Mouse (Mus musculus): Measurements from ENCODE around the gene Rab6b. TPM values are rescaled to one million over a fixed set of nuclear protein-coding genes. Genes with fewer than 3 reads are reported as not detected.

Rab6b gene
- polyA plus RNA-seq, 1 experiment from 2014 or later = 7.3 TPM

DNA sequence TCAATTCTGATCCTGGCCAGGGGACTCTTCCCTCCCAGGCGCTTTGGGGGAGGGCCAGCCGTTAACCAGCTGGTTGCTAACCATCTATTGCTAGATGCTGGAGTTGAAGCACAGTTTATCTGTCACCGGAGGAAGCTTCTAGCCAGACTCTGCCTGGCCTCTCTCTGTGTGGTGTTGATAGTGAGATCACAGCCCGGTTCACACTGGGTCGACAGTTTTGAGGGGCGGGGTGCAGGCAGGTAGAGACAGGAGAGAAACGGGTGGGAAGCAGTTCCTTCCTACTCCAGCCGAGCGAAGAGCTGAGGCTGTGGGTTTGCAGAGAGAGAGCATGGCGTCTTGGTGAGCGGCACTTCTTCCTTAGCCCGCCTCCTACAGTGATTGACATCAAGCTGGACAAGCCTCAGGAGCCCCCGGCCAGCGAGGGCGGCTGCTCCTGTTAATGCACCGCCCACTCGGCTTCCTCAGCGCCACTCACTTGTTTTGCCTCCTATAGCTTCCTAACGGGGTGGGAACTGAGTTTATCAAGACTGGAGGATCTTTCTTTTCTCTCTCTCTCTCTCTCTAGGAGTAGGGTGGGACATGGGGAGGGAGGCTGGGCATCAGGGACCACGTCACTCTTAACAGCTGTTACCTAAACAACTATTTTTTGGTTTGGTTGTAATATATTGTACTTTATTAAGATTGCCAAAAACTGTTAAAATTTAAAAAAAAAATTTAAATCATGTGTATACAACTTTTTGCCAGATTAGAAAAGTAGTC is 69.4 kb downstream of the Rab6b start:
- 2% methylated on average over 19 of the region's 20 CpGs for WGBS

DNA sequence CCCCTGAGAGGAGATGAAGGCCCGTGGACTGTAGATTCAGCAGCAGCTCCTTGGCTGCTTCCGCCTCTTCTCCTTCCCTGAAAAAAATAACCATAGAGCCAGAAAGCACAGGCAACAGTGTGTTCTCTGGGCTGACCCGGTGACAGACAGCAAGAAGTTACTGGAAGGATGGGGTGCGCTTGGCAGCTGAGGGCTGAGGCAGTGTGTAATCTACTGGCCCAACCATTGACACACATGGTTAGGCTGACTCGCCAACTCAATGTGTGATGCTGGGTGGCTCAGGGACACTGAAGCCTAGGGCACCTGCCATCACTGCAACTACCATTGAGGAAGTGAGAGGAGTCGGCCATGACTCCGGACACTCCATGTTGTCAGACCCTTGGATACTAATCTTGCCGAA is 70.3 kb downstream of the Rab6b start:
- ATAC-seq (ENCODE audit: low read depth) = no peak
- no peak for DNase-seq (ENCODE audit: low spot score)
- 85% methylated on average over 8 of the region's 8 CpGs for WGBS
- no peaks in the 10 kb centered on the region for H3K9me3 ChIP-seq (ENCODE audit: control insufficient read depth, low read length)
- H3K4me2 ChIP-seq (ENCODE audit: low read depth, low read length) = no peak overlapping the region
- 0 out of 2 replicates have a peak, but pooled peaks cover 4% of the 10 kb centered on the region for H3K4me1 ChIP-seq (ENCODE audit: control insufficient read depth, insufficient read depth, low read length)
- H3K27ac ChIP-seq (replicated peaks; ENCODE audit: low read depth, low read length) = no peak overlapping the region
- H3K36me3 ChIP-seq (ENCODE audit: control insufficient read depth, insufficient read depth, low read length) = no peaks in the 10 kb centered on the region
- no peak overlapping the region for H3K9ac ChIP-seq (ENCODE audit: low read depth, low read length)
- H3K27me3 ChIP-seq (replicated peaks; ENCODE audit: control insufficient read depth, insufficient read depth, low read length) = no peaks in the 10 kb centered on the region
- no peak overlapping the region for H3K4me3 ChIP-seq (ENCODE audit: low read depth, low read length)

More for the DNA sequence above, 69.4 kb downstream of the Rab6b start:
- H3K9ac ChIP-seq (ENCODE audit: low read depth, low read length) = peak overlapping the region; percentile 45
- H3K9me3 ChIP-seq (ENCODE audit: control insufficient read depth, low read length) = no peaks in the 10 kb centered on the region
- no peaks in the 10 kb centered on the region for H3K36me3 ChIP-seq (ENCODE audit: control insufficient read depth, insufficient read depth, low read length)
- peak overlapping the region; percentile 22; the same call in 1 of the 2 replicates for H3K27ac ChIP-seq (replicated peaks; ENCODE audit: low read depth, low read length)
- ATAC-seq (ENCODE audit: low read depth) (peak; percentile 93), DNase-seq (ENCODE audit: low spot score) (peak; percentile 96)
- H3K4me1 ChIP-seq (ENCODE audit: control insufficient read depth, insufficient read depth, low read length) = 0 out of 2 replicates have a peak, but pooled peaks cover 4% of the 10 kb centered on the region
- no peaks in the 10 kb centered on the region for H3K27me3 ChIP-seq (replicated peaks; ENCODE audit: control insufficient read depth, insufficient read depth, low read length)
- peak overlapping the region; percentile 30 for H3K4me3 ChIP-seq (ENCODE audit: low read depth, low read length)
- peak overlapping the region; percentile 52 for H3K4me2 ChIP-seq (ENCODE audit: low read depth, low read length)

- H3K27ac ChIP-seq (replicated peaks; ENCODE audit: low read depth, low read length) = no peak overlapping the region
- no peak overlapping the region for H3K9ac ChIP-seq (ENCODE audit: low read depth, low read length)
- 0 out of 2 replicates have a peak, but pooled peaks cover 4% of the 10 kb centered on the region for H3K4me1 ChIP-seq (ENCODE audit: control insufficient read depth, insufficient read depth, low read length)
- H3K27me3 ChIP-seq (replicated peaks; ENCODE audit: control insufficient read depth, insufficient read depth, low read length) = no peaks in the 10 kb centered on the region
- H3K36me3 ChIP-seq (ENCODE audit: control insufficient read depth, insufficient read depth, low read length) = peaks cover 20% of the 10 kb centered on the region
- no peak for ATAC-seq (ENCODE audit: low read depth)
- H3K9me3 ChIP-seq (ENCODE audit: control insufficient read depth, low read length) = no peaks in the 10 kb centered on the region
- no peak overlapping the region for H3K4me3 ChIP-seq (ENCODE audit: low read depth, low read length)
- no peak for DNase-seq (ENCODE audit: low spot score)
- 57% methylated on average over 4 of the region's 4 CpGs for WGBS
- no peak overlapping the region for H3K4me2 ChIP-seq (ENCODE audit: low read depth, low read length)
These were observed 73.3 kb downstream of the Rab6b start for GRCm38 (mm10) chr9:103184855-103185254.

GRCm38 (mm10) chr9:103185946-103186345 is 74.4 kb downstream of the Rab6b start:
- H3K4me2 ChIP-seq (ENCODE audit: low read depth, low read length) = no peak overlapping the region
- H3K9ac ChIP-seq (ENCODE audit: low read depth, low read length) = no peak overlapping the region
- DNase-seq (ENCODE audit: low spot score) = no peak
- ATAC-seq (ENCODE audit: low read depth) = no peak
- no peaks in the 10 kb centered on the region for H3K27me3 ChIP-seq (replicated peaks; ENCODE audit: control insufficient read depth, insufficient read depth, low read length)
- H3K4me1 ChIP-seq (ENCODE audit: control insufficient read depth, insufficient read depth, low read length) = no peaks in the 10 kb centered on the region
- H3K36me3 ChIP-seq (ENCODE audit: control insufficient read depth, insufficient read depth, low read length) = peaks cover 31% of the 10 kb centered on the region
- 93% methylated on average over 8 of the region's 8 CpGs for WGBS
- H3K4me3 ChIP-seq (ENCODE audit: low read depth, low read length) = no peak overlapping the region
- H3K27ac ChIP-seq (replicated peaks; ENCODE audit: low read depth, low read length) = no peak overlapping the region
- no peaks in the 10 kb centered on the region for H3K9me3 ChIP-seq (ENCODE audit: control insufficient read depth, low read length)

DNA sequence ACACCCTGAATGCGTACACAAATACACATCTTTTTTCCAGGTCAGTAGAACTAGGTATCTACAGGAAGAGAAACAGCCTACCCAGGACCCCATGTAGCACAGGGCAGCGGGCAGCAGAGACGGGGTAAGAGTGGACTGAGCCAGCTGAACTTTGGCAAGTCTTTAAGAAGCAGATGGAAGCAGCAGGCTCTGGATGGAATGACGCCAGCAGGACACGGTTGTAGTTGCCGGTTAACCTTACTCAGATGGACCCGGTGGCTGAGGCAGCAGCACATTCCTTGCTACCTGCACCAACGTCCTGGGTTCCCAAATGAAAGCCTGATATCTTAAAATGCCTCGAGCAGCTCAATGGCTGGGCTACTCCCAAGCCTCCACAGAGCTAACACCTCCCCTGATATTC is 75.2 kb downstream of the Rab6b start:
- DNase-seq (ENCODE audit: low spot score) (peak; percentile 7), ATAC-seq (ENCODE audit: low read depth) (no peak)
- H3K4me1 ChIP-seq (ENCODE audit: control insufficient read depth, insufficient read depth, low read length) = no peaks in the 10 kb centered on the region
- WGBS = 76% methylated on average over 9 of the region's 9 CpGs
- H3K4me2 ChIP-seq (ENCODE audit: low read depth, low read length) = no peak overlapping the region
- H3K36me3 ChIP-seq (ENCODE audit: control insufficient read depth, insufficient read depth, low read length) = peaks cover 39% of the 10 kb centered on the region
- H3K4me3 ChIP-seq (ENCODE audit: low read depth, low read length) = no peak overlapping the region
- no peak overlapping the region for H3K27ac ChIP-seq (replicated peaks; ENCODE audit: low read depth, low read length)
- no peaks in the 10 kb centered on the region for H3K9me3 ChIP-seq (ENCODE audit: control insufficient read depth, low read length)
- no peaks in the 10 kb centered on the region for H3K27me3 ChIP-seq (replicated peaks; ENCODE audit: control insufficient read depth, insufficient read depth, low read length)
- H3K9ac ChIP-seq (ENCODE audit: low read depth, low read length) = no peak overlapping the region

DNA sequence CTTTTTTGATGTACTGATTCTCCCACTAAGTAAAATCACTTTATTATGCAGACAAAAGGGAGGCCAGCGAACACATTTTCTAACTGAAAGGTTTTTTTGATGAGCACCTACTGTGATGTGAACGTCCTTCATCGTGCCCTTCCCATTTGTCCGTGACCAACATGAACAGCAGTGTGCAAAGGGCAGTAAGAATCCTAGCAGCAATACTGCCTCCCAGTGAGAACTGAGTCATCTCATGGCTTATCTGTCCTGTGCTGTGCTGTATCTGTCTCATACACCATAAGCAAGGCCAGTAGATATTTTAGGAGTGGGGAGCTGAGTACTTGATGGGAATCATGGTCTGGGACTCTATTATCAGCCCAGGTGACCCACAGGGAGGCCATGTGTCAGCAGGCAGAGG is 76.8 kb downstream of the Rab6b start:
- H3K9ac ChIP-seq (ENCODE audit: low read depth, low read length) = no peak overlapping the region
- ATAC-seq (ENCODE audit: low read depth) = no peak
- H3K27ac ChIP-seq (replicated peaks; ENCODE audit: low read depth, low read length) = no peak overlapping the region
- WGBS = 95% methylated on average over 4 of the region's 4 CpGs
- H3K4me2 ChIP-seq (ENCODE audit: low read depth, low read length) = no peak overlapping the region
- H3K9me3 ChIP-seq (ENCODE audit: control insufficient read depth, low read length) = no peaks in the 10 kb centered on the region
- H3K36me3 ChIP-seq (ENCODE audit: control insufficient read depth, insufficient read depth, low read length) = peaks cover 55% of the 10 kb centered on the region
- no peaks in the 10 kb centered on the region for H3K27me3 ChIP-seq (replicated peaks; ENCODE audit: control insufficient read depth, insufficient read depth, low read length)
- DNase-seq (ENCODE audit: low spot score) = no peak
- no peak overlapping the region for H3K4me3 ChIP-seq (ENCODE audit: low read depth, low read length)
- no peaks in the 10 kb centered on the region for H3K4me1 ChIP-seq (ENCODE audit: control insufficient read depth, insufficient read depth, low read length)

DNA sequence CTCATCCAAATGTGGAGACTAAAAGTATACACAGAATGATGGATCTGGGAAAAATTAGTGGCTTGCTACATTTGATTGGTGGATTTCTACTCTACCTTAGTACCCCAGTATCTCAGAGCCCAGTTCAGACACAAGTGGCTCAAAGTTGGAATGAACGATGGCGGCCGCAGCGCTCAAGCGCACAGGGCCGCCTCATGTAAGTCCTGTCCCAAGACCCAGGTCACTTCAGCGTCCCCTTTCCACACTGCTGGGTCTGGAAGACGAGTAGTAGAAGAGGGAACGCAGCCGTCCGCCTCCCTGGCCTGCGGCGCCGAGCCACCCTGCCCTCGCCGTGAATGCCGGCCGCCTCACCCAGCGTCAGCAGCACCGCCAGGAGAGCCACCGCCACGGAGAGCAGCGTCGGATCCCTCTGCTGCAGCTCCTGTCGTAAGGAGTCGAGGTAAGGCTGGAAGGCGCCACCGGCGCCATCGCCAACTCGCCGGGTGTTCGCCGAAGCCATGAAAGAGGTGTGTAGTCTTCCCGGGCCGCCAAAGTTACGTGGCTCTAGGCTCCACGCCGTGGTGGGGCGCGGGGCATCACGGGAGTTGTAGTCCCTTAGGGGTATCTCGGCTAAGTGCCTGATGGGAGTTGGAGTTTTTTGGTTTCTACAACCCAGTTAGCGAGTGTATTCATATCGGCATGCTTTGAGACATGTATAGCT is 90.1 kb downstream of the Rab6b start, which contains the start of gene Srprb:
TSS of gene Srprb (minus strand) at position 577 of the 700 bp plus-strand sequence.
- H3K36me3 ChIP-seq (ENCODE audit: control insufficient read depth, insufficient read depth, low read length) = peaks cover 33% of the 10 kb centered on the region
- peak within 1 kb of the TSS; percentile 86 for H3K9ac ChIP-seq (ENCODE audit: low read depth, low read length)
- peak within 1 kb of the TSS; percentile 82 for H3K4me3 ChIP-seq (ENCODE audit: low read depth, low read length)
- no peaks in the 10 kb centered on the region for H3K27me3 ChIP-seq (replicated peaks; ENCODE audit: control insufficient read depth, insufficient read depth, low read length)
- no peaks in the 10 kb centered on the region for H3K9me3 ChIP-seq (ENCODE audit: control insufficient read depth, low read length)
- no peaks in the 10 kb centered on the region for H3K4me1 ChIP-seq (ENCODE audit: control insufficient read depth, insufficient read depth, low read length)
- H3K27ac ChIP-seq (replicated peaks; ENCODE audit: low read depth, low read length) = peak within 1 kb of the TSS; percentile 81
- under 1% methylated on average over 44 of the region's 45 CpGs for WGBS
- peak; percentile 97 for DNase-seq (ENCODE audit: low spot score)
- peak; percentile 98 for ATAC-seq (ENCODE audit: low read depth)
- peak within 1 kb of the TSS; percentile 78 for H3K4me2 ChIP-seq (ENCODE audit: low read depth, low read length)

DNA sequence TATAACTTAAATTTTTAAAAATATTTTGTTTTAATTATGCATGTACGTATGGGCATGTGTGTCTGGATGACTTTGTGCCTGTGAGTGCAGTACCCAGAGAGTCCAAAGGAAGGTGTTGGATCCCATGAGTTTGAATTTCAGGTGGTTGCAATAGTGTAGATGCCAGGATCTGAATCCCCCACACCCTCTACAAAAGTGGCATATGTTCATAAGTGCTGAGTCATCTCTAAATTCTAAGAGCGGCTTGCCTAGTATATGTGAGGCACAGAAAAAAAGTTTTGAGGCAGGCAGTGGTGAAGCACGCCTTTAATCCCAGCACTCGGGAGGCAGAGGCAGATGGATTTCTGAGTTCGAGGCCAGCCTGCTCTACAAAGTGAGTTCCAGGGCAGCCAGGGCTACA is 94.2 kb downstream of the Rab6b start:
- no peaks in the 10 kb centered on the region for H3K36me3 ChIP-seq (ENCODE audit: control insufficient read depth, insufficient read depth, low read length)
- H3K9ac ChIP-seq (ENCODE audit: low read depth, low read length) = no peak overlapping the region
- DNase-seq (ENCODE audit: low spot score) = no peak
- no peak overlapping the region for H3K4me3 ChIP-seq (ENCODE audit: low read depth, low read length)
- H3K9me3 ChIP-seq (ENCODE audit: control insufficient read depth, low read length) = no peaks in the 10 kb centered on the region
- ATAC-seq (ENCODE audit: low read depth) = no peak
- no peak overlapping the region for H3K4me2 ChIP-seq (ENCODE audit: low read depth, low read length)
- no peaks in the 10 kb centered on the region for H3K4me1 ChIP-seq (ENCODE audit: control insufficient read depth, insufficient read depth, low read length)
- 90% methylated on average over 5 of the region's 5 CpGs for WGBS
- H3K27ac ChIP-seq (replicated peaks; ENCODE audit: low read depth, low read length) = no peak overlapping the region
- H3K27me3 ChIP-seq (replicated peaks; ENCODE audit: control insufficient read depth, insufficient read depth, low read length) = no peaks in the 10 kb centered on the region

Data from embryonic facial prominence, embryonic 14.5 days (tissue).